ENCODE assay signal across 9 mouse cellular contexts in genomic region chr8:105223850-105224249, GRCm38 (mm10). TPM values are rescaled to one million over a fixed set of nuclear protein-coding genes. Genes with fewer than 3 reads are reported as not detected.
DNase-seq lines count a peak whose midpoint lies in the region; ATAC-seq and TF ChIP-seq lines count a peak whose summit lies in the region.
"Had no signal": no experiment of that assay in that cellular context is flagged by ENCODE, and none has a peak within 500 bp of the region (broad histone marks: within the 10 kb centered on the region; RNA-seq: fewer than 3 reads in every experiment).

No protein-coding gene starts in this region.

- peak overlapping the region; percentile 82; the same call in 1 of the 2 replicates for H3K4me2 ChIP-seq in forebrain, postnatal 0 days (ENCODE audit: low read depth)
- H3K4me2 ChIP-seq in forebrain, embryonic 12.5 days, result no peak overlapping the region
- no peak overlapping the region; the same call in 1 of the 2 replicates for H3K4me2 ChIP-seq in hindbrain, postnatal 0 days (ENCODE audit: low read depth, low read length)

- H3K27ac ChIP-seq in forebrain, postnatal 0 days (ENCODE audit: low read depth, low read length), result peak overlapping the region; percentile 73
- no peak overlapping the region for H3K27ac ChIP-seq in forebrain, embryonic 12.5 days
- peak overlapping the region; percentile 81 for H3K27ac ChIP-seq in hindbrain, postnatal 0 days

- H3K27me3 ChIP-seq in forebrain, postnatal 0 days (ENCODE audit: insufficient read depth, low read length), result no peaks in the 10 kb centered on the region
- H3K27me3 ChIP-seq in forebrain, embryonic 12.5 days, result no peaks in the 10 kb centered on the region
- H3K27me3 ChIP-seq in hindbrain, postnatal 0 days (ENCODE audit: insufficient read depth, low read length), result no peaks in the 10 kb centered on the region
- H3K27me3 ChIP-seq: CH12.LX had no signal

- H3K9me3 ChIP-seq in forebrain, postnatal 0 days (ENCODE audit: low read length), result no peaks in the 10 kb centered on the region
- no peaks in the 10 kb centered on the region for H3K9me3 ChIP-seq in forebrain, embryonic 12.5 days
- no peaks in the 10 kb centered on the region for H3K9me3 ChIP-seq in hindbrain, postnatal 0 days (ENCODE audit: low read length)

- WGBS in forebrain, postnatal 0 days, result 79% methylated on average over 7 of the region's 7 CpGs
- WGBS in forebrain, embryonic 12.5 days, result 84% methylated on average over 7 of the region's 7 CpGs
- WGBS in hindbrain, postnatal 0 days, result 75% methylated on average over 7 of the region's 7 CpGs

- TF ChIP-seq CTCF in forebrain, postnatal 0 days (IDR thresholded peaks at IDR 0.05; ENCODE audit: low read depth), result no peak
- no peak for TF ChIP-seq CTCF in hindbrain, postnatal 0 days (IDR thresholded peaks at IDR 0.05; ENCODE audit: low read depth)

- no peak for ATAC-seq in forebrain, postnatal 0 days
- no peak for ATAC-seq in forebrain, embryonic 12.5 days (ENCODE audit: low FRiP score)
- no peak for ATAC-seq in hindbrain, postnatal 0 days

- H3K4me3 ChIP-seq in forebrain, postnatal 0 days (ENCODE audit: low read depth, low read length), result no peak overlapping the region
- H3K4me3 ChIP-seq in forebrain, embryonic 12.5 days (replicated peaks), result no peak overlapping the region
- no peak overlapping the region for H3K4me3 ChIP-seq in hindbrain, postnatal 0 days (ENCODE audit: low read length)

- DNase-seq in forebrain, postnatal 0 days, result no peak
- peak; percentile 25 for DNase-seq in testis, postnatal 14 days (ENCODE audit: low spot score)
- no peak for DNase-seq in testis, postnatal 10 days (ENCODE audit: low spot score)
- DNase-seq in hindbrain, postnatal 0 days (ENCODE audit: low spot score), result no peak
- no peak for DNase-seq in right cerebral cortex, postnatal 36 days (ENCODE audit: low spot score in 2 of 2)
- DNase-seq in kidney, adult 9 months, result no peak
- DNase-seq in right cerebral cortex, adult 2 months (ENCODE audit: low spot score in 2 of 2), result no peak

- peaks cover 17% of the 10 kb centered on the region for H3K4me1 ChIP-seq in forebrain, postnatal 0 days (ENCODE audit: insufficient read depth)
- peaks cover 18% of the 10 kb centered on the region for H3K4me1 ChIP-seq in forebrain, embryonic 12.5 days
- H3K4me1 ChIP-seq in hindbrain, postnatal 0 days (ENCODE audit: insufficient read depth, low read length), result peaks cover 16% of the 10 kb centered on the region; the same call in 1 of the 2 replicates

- no peaks in the 10 kb centered on the region for H3K36me3 ChIP-seq in forebrain, postnatal 0 days (ENCODE audit: insufficient read depth)
- no peaks in the 10 kb centered on the region for H3K36me3 ChIP-seq in forebrain, embryonic 12.5 days (replicated peaks)
- H3K36me3 ChIP-seq in hindbrain, postnatal 0 days (ENCODE audit: insufficient read depth, low read length), result no peaks in the 10 kb centered on the region

- peak overlapping the region; percentile 89; the same call in 1 of the 2 replicates for H3K9ac ChIP-seq in forebrain, postnatal 0 days
- no peak overlapping the region for H3K9ac ChIP-seq in forebrain, embryonic 12.5 days
- H3K9ac ChIP-seq in hindbrain, postnatal 0 days (replicated peaks; ENCODE audit: low read length), result no peak overlapping the region

RNA-seq across cellular contexts. Expression of gene D230025D16Rik, which starts 1.1 kb away (rescaled TPM):
- total RNA-seq in forebrain, postnatal 0 days (2014; rRNA removed), result 37.1 and 40.7 TPM in 2 replicates
- polyA plus RNA-seq in forebrain, postnatal 0 days (2015; fragmentation: Nextera tagmentation; extraction: Ambion mirVana), result 22.0 and 25.5 TPM in 2 replicates
- 26.5 and 27.8 TPM in 2 replicates for polyA plus RNA-seq in forebrain, embryonic 12.5 days (2016; fragmentation: Nextera tagmentation; extraction: Ambion mirVana)
- 32.2 and 39.5 TPM in 2 replicates for total RNA-seq in hindbrain, postnatal 0 days (2014; rRNA removed)
- polyA plus RNA-seq in hindbrain, postnatal 0 days (2015; fragmentation: Nextera tagmentation; extraction: Ambion mirVana), result 22.1 and 23.5 TPM in 2 replicates

RNA-seq across cellular contexts. Expression of gene B3gnt9, which starts 31.1 kb away (rescaled TPM):
- total RNA-seq in forebrain, postnatal 0 days (2014; rRNA removed), result 8.4 and 11.4 TPM in 2 replicates
- polyA plus RNA-seq in forebrain, postnatal 0 days (2015; fragmentation: Nextera tagmentation; extraction: Ambion mirVana), result 6.6 and 6.8 TPM in 2 replicates
- polyA plus RNA-seq in forebrain, embryonic 12.5 days (2016; fragmentation: Nextera tagmentation; extraction: Ambion mirVana), result 3.3 and 4.5 TPM in 2 replicates
- 17.4 and 18.8 TPM in 2 replicates for total RNA-seq in hindbrain, postnatal 0 days (2014; rRNA removed)
- 10.4 and 10.7 TPM in 2 replicates for polyA plus RNA-seq in hindbrain, postnatal 0 days (2015; fragmentation: Nextera tagmentation; extraction: Ambion mirVana)

RNA-seq across cellular contexts. Expression of gene Tradd, which starts 40.6 kb away (rescaled TPM):
- total RNA-seq in forebrain, postnatal 0 days (2014; rRNA removed), result 14.7 and 23.9 TPM in 2 replicates
- 14.0 and 20.9 TPM in 2 replicates for polyA plus RNA-seq in forebrain, postnatal 0 days (2015; fragmentation: Nextera tagmentation; extraction: Ambion mirVana)
- polyA plus RNA-seq in forebrain, embryonic 12.5 days (2016; fragmentation: Nextera tagmentation; extraction: Ambion mirVana), result 10.8 and 11.0 TPM in 2 replicates
- total RNA-seq in hindbrain, postnatal 0 days (2014; rRNA removed), result 11.5 and 15.6 TPM in 2 replicates
- polyA plus RNA-seq in hindbrain, postnatal 0 days (2015; fragmentation: Nextera tagmentation; extraction: Ambion mirVana), result 14.6 and 14.9 TPM in 2 replicates

RNA-seq across cellular contexts. Expression of gene Fbxl8, which starts 40.6 kb away (rescaled TPM):
- total RNA-seq in forebrain, postnatal 0 days (2014; rRNA removed), result 0.38 and 1.4 TPM in 2 replicates
- 0.85 and 1.1 TPM in 2 replicates for polyA plus RNA-seq in forebrain, postnatal 0 days (2015; fragmentation: Nextera tagmentation; extraction: Ambion mirVana)
- 0.54 and 0.68 TPM in 2 replicates for polyA plus RNA-seq in forebrain, embryonic 12.5 days (2016; fragmentation: Nextera tagmentation; extraction: Ambion mirVana)
- total RNA-seq in hindbrain, postnatal 0 days (2014; rRNA removed), result 0.50 and 3.1 TPM in 2 replicates
- polyA plus RNA-seq in hindbrain, postnatal 0 days (2015; fragmentation: Nextera tagmentation; extraction: Ambion mirVana), result 1.2 and 1.3 TPM in 2 replicates

RNA-seq across cellular contexts. Expression of gene Hsf4, which starts 45.8 kb away (rescaled TPM):
- 0.15 and 0.90 TPM in 2 replicates for total RNA-seq in forebrain, postnatal 0 days (2014; rRNA removed)
- 0.30 and 0.44 TPM in 2 replicates for polyA plus RNA-seq in forebrain, postnatal 0 days (2015; fragmentation: Nextera tagmentation; extraction: Ambion mirVana)
- 0.11 TPM in 1 of 2 replicates, not detected in the other for polyA plus RNA-seq in forebrain, embryonic 12.5 days (2016; fragmentation: Nextera tagmentation; extraction: Ambion mirVana)
- total RNA-seq in hindbrain, postnatal 0 days (2014; rRNA removed), result 0.63 TPM in 1 of 2 replicates, not detected in the other
- 1.4 and 1.5 TPM in 2 replicates for polyA plus RNA-seq in hindbrain, postnatal 0 days (2015; fragmentation: Nextera tagmentation; extraction: Ambion mirVana)
